Mouse (Mus musculus) mature B cell (primary cell): ENCODE data around the gene Rftn1.

Experiments
- in situ Hi-C: fragments of 300-500 bp; cut with MboI; formaldehyde crosslinking; loops from 2 replicates; pipeline ENCODE4 v1.14.3; 2019

The Rftn1 gene

DNA sequence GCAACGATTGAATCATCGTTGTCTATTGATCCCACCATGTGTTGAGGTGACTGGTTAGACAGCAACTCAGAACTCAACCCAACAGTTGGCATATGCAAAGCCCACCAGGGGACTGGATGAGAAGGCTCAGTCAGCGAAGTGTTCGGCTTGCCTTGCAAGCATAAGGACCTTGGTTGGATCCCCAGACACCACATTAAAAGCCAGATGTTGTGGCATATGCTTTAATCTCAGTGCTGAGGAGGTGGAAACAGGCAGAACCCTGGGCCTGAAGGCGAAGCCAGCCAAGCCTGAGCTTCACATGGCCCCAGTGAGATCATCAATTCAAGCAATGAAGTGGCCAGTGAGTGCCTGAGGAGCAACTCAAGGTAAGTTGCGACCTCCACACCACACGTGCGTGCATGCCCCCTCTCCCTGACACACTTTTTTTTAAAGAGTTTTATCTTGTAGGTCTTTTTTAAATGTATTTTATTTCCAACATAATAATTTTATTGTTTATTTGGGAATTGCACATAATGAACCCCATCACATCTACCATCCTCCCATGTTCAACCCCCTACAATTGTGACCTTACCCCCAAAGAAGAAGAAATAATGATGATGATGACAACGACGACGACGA, 11.5 kb upstream of the Rftn1 start:
- in situ Hi-C loops: no loop called here

DNA sequence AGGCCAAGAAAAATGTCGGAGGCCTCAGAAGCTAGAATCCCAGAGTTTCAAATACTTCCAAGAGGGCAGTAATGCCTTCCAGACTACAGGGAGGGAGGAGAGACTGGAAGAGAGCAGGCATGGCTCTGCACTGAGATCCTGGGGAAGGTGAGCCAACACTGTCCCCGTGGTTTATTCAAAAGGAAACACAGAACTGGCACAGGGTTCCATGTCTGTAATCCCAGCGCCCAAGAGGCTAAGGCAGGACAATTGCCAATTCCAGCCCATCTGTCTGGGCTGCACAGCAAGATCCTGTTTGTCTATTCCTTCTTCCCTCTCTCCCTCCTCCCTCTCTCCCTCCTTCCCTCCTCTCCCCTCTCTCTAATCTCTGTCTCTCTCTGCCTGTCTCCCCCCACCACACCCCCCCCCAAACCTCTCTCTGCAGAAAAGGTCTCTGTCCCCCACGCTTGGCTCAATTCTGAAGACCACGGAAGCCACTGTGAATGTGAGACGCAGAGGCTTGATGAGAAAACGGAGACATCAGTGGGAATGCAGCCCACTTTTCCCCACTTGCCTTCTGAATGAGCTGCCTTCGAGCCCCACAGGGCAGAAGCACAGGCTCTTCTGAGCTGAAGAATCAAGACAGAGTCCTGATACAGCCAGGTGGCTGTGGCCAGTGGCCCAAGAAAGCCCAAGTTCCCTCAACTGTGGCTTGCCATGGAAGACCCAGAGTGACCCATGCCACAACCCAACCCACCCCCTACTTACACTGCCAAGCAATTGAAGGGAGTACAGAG, 8.8 kb upstream of the Rftn1 start:
- in situ Hi-C loops: loop anchor here (10.0 kb wide), 1 partner anchor 104 kb away; no protein-coding TSS in a partner anchor

DNA sequence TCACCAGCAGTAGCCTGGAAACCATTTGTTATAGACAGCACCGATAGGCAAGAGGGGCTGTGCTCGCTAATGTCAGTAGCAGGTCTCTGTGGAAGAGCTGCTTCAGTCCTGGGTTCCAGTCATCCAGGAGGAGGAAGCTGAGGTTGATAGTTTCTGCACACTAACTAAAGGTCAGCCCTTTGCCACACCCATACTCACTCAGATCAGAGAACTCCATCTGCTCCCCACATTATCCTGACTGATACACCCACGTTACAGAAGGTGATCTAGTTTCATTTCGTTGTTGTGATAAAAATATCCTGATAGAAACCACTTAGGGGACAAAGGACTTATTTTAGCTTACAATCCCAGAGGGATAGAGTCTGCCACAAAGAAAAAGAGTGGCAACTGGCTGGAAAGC, 7.1 kb upstream of the Rftn1 start:
- in situ Hi-C loops: loop anchor here (10.0 kb wide), 1 partner anchor 103 kb away; no protein-coding TSS in a partner anchor

DNA sequence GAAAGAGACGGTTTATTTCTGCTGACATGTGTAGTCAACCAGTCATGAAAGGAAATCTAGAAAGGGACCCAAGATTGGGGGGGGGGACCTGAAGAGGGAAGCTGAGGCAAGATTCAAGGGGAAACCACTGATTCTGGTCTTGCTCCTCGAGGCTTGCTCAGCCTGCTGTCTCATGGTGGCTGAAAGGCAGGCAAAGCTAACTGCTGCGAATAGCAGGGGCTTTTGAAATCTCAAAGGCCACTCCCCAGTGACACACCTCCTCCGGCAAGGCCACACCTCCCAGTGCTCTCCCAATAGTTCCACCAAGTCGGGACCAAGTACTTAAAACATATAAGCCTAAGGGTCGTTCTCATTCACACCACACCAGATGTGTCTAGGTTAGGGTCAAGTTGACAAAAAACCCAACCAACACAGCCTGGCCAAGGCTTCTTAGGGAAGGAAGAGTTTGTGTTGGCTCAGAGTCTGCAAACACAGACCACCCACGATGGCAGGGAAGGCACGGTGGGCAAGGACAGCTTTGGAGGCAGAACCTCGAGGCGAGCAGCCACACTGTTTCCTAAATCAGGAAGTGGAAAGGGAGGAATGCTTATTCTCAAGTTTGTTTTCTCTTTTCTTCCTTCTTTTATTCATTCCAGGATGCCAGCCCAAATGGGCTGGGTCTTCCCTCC, 5.7 kb upstream of the Rftn1 start:
- in situ Hi-C loops: loop anchor here (10.0 kb wide), 1 partner anchor 101 kb away; no protein-coding TSS in a partner anchor

DNA sequence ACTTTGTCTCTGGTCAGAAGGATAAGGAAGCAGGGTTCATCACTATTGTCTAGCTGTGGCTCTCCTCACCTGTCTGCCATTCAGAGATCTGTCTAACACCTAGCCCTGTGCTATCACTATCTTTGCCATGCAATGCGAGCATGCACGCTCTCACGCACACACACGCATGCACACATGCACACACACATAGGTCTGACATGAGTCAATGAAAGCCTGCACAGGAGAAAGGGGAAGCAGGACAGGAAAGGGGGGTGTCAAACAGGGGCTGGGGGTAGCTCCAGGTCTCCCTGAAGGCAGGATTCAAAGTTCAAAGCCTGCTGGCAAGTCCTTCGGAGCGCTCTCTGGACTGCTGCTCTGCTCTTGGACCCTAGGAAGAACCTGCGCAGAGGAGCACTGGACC, 4.9 kb upstream of the Rftn1 start:
- in situ Hi-C loops: loop anchor here (10.0 kb wide), 1 partner anchor 101 kb away; no protein-coding TSS in a partner anchor

DNA sequence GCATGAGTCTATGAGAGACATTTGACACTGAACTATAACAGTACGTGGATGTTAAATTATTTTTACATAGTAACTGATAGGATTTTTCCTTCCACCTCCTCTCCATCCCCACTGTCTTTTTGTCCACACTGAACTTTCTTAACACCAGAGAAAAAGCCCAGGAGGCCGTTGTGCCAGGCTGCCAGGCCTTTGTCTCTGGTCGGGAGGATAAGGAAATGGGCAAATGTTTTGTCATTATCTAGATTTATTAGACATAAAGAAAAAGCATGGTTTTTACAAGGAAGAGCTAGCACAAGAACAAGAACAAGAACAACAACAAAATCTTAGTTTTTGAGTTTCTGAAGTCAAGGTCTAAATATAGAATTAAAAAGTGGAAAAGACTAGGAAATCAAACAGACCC, 4.1 kb upstream of the Rftn1 start:
- in situ Hi-C loops: loop anchor here (10.0 kb wide), 1 partner anchor 100 kb away; no protein-coding TSS in a partner anchor

DNA sequence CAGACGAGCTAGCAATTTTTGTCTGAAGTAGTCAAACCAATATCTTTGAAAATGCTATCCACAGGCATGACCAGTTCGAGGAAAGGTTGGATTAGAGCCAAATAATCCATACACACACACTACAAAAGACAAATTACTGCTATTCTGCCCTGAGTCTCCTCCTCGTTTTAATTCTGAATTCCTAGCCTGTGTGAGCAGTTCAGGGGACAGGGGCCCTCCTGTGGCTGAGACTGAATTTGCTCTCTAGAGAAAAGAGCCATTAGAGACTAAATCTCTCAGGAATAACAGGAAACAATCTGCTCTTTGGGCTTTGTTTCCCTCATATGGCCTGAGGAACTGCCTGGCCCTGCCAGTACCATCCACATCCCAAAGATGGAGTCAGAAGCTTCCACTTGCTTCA, 3.2 kb upstream of the Rftn1 start:
- in situ Hi-C loops: loop anchor here (10.0 kb wide), 1 partner anchor 99 kb away; no protein-coding TSS in a partner anchor

DNA sequence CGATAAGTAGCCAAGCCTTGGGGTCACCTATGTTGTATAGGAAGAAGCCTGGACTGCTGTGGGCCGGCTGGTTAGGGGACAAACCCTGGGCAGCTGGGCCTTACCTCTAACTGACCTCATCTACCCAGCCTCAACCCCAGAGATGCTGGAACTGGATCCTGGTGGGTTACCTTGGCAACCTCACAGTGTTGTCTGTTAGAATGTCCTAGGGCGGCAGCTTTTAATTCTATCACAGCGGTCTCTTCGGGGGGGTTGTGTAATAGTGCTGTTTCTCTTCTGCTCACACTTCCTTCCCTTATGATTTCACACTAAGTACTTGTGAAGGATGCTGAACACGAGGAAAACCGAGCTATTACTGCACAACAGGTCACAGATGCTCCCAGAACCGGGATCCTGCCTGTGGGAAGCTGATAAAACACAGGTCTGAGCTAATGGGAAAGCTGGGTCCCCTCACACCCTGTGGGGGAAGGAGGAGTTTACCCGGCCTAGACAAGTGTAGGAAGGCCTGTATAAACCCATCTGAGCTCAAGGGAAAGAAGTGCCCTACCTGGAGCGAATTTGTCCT, 2.0 kb upstream of the Rftn1 start:
- in situ Hi-C loops: loop anchor here (10.0 kb wide), 1 partner anchor 98 kb away; no protein-coding TSS in a partner anchor

DNA sequence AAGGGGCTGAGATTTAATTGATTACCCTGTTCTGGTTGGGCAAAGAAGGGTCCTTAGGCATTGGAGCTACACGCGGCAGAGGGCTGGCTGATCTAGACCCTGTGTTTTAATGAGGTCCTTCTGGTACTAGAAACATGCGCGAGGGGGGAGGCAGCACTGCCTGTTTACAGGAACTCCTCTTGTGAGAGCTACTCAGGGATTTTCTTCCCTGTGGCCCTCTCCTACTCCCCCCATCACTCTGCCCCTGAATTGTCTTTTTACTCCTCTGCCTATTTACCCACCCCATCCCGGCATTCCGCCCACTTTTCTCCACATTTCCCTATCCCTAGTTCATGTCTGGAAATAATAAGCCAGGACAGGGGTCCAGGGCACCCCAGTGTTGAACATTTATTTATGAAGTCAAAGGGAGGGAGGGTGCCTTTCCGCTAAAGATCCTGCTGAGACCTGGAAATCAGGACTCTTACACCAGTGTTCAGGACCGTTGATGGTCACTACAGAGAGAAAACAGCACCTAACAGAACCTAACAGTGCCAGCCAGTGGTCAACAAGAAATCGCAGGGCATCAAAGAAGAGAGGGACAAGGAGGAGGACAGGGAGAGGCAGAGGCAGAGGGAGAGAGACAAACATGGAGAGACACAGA, 964 bp upstream of the Rftn1 start:
- in situ Hi-C loops: loop anchor here (10.0 kb wide), 1 partner anchor 97 kb away; no protein-coding TSS in a partner anchor

DNA sequence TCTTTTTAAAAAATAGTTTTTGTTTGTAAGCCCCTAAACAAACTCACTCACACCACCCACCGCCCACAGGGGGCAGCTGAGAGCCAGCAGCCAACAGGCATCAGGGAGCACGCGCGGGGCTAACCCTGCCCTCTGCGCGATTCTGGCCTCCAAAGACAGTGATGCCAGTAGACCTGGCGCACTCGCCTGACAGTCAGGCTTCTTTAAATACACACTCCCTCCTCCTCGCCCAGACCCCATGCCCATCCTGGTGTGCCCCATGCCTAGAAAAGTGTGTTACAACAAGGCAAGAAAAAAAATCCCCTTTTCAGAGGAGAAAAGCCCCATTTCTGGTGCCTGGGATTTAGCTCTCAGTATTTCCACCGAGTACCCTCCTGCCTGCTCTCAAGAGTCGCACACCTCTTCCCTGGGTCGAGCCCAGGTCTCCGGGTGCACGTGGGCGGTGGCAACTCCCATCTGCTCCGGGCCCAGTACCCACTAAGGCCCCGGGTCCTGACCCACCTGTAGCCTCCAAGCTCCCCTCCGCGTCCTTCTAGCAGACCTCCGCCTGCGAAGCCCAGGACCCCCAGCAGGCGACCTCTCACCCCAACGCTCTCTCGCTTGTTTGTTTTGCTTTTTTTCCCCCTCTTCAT, 977 bp downstream of the Rftn1 start:
- in situ Hi-C loops: loop anchor here (10.0 kb wide), 1 partner anchor 95 kb away; no protein-coding TSS in a partner anchor

DNA sequence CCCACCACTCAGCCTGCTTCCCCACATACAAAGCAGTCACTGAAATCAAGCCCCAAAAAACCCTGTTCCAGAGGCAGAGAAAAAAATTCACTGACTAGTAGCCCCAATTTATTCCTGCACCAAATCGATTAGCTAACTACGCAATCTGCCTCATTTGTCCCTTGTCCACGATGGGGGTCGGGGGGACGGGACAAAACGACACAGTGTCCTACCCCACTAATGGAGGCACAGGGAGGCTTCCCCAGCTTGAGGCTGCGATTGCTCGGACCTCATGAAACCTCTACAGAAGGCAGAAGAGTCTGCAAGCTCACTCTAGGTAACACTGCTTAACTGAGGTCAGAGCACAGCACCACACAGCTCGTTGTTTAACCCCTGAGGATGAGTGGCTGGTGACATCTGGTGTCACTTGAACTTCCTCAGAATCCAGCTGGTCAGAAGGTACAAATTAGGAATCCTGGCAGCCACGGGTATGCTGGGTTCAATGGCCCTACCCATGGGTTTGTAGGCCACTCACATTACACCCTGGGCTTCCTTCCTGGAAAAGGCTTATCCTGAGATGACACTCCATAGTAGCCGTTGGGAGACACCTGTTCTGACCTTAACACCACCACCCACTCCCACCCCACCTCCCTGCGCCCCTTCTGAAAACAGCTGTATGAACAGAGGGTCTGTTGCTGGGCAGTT, 1.7 kb downstream of the Rftn1 start:
- in situ Hi-C loops: no loop called here

DNA sequence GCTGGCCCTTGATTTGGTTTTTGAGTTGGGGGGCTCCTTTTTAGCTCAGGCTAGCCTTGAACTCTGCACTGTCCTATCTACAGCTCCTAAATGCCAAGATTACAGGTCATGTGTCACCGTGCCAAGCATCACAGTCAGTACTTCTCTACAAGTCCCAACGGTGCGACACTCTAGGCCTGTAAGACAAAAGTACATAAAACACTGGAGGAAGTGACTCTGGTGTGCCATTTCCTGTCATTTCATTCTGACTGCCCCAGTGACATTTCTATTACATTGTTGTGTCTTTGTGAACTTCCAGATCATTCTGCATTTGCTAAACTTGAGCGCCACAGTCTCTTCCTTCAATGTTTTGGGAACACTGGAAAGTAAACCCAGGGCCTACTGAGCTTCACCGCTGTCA, 4.9 kb downstream of the Rftn1 start:
- in situ Hi-C loops: no loop called here

DNA sequence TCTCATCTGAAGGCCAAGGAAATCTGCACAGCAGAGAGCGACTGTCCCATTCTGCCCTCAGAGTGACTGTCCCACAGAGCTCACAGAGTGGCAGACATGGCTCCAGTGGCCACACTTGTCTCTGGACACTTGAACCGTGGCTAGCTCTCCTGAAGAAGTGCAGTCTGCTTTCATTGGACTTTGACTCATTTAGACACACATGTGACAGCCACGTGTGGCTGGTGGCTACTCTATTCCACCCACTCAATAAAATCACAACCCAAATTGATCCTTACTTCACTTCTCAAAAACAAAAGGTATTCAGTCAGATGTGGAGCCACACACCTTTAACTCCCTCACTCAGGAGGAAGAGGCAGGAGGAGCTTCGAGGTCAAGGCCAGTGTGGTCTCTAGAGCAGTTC, 5.4 kb downstream of the Rftn1 start:
- in situ Hi-C loops: no loop called here

DNA sequence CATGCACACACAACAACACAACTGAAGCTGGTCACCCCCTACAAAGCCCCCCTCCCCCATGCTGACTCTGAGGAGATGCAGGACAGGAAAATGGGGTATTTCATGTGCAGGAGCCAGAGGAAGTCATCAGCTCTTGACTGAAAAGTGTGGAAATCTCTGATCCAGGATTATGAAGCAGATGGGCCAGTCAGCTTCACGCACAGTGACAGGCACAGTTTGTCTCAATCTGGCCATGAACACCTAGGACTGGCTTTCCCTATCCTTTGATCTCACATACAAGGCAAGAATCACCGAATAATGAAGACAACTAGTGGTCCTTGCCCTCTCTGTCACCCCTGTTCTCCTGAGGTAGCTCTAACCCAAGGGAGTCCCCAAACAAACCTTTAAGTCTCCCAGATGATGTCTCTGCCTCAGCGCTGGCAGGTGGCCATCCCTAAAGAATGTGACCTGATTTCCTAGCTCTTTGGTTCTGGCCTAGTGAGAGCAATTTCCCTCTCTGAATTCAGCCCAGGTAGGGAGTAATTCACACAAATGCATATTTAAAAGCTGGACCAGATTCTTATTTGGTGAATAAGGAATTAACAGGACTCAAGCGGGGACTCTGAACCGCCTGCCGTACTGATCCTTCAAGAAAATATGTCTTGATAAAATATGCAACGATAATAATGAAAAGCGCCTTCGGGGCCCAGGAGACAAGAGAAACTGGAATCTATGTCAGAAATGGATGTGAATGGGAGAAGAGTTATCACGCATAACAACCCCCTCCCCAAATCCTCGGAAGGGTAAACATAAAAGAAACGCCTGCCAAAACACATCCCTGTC, 6.0 kb downstream of the Rftn1 start:
- in situ Hi-C loops: no loop called here

DNA sequence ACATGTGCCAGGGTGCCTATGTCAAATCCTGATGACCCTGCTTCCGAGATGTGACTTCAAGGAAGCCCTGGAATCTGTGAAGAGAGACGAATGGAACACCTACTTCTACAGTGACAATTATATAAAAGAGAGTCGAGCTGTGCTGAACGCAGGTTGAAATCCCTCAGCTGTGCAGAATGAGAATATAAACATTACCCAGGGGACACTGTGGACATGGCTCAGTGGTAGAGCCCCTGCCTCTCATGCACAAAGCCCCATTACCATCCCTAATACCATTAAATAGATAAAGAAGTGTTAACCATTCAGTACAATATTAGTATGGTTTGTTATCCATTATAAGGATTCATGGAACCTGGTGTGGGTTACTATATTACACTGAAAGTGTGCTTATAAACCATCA, 7.2 kb downstream of the Rftn1 start:
- in situ Hi-C loops: no loop called here

DNA sequence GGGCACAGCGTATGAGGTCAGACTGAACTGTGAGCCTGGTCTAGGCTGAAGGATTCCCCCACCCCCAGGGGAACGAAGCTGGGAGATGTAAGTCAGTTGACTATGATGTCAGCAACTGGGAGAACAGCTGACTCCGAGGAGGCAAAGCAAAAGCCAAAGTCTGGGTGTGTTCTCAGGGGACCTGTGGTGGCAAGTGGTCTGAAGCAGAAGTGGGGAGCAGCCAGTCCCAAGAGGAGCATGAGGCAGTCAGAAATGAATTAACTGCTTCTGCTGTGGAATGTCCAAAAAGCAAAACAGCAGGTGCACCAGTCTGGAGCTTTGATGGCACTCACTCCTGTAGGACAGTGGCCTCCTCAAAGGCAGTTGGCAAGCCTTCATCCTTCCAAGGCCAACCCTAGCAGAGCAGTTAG, 7.9 kb downstream of the Rftn1 start:
- in situ Hi-C loops: no loop called here

DNA sequence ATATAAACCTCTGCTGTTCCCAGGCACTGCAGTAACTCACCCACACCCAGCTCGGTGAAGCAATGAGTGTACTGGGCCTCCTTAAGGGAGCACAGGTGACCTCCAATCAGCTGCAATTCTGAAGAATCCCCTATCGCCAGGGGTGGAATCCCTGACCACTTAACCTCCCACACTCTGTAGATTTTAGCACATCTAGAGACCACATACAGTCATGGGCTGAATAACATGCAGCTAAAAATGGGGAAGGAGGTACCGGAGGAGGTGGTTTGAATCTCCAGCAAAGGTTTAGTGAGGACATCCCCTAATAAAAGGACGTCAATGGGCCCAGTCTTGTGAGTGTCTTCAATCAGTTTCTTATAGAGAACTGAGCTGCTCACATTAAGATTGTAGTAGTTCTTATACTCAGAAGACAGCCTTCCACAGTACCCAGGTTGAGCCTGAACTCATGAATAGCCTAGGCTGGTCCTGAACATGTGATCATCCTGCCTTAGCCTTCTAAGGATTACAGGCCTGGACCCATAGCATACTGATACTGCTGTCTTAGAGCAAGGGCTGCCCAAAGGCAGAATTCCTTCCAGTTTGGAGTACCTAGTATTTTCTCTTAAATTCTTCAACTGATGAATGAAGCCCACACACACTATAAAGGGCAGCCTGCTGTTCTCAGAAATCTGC, 9.4 kb downstream of the Rftn1 start:
- in situ Hi-C loops: no loop called here

DNA sequence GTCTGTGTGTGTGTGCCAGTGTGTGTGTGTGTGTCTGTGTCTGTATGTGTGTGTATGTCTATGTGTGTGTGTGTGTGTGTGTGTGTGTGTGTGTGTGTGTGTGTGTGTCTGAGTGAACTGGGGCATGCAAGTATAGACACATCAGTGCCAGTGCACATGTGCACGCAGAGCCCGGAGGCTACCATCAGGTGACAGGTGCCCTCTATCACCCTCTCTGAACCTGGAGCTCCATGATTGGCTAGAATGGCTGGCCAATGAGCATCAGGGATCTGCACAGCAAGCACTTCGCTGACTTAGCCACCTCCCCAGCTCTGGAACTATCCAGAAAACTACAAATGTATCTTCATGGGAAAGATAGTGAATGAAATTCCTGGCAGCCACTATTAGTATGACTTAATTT, 16.7 kb downstream of the Rftn1 start:
- in situ Hi-C loops: no loop called here

DNA sequence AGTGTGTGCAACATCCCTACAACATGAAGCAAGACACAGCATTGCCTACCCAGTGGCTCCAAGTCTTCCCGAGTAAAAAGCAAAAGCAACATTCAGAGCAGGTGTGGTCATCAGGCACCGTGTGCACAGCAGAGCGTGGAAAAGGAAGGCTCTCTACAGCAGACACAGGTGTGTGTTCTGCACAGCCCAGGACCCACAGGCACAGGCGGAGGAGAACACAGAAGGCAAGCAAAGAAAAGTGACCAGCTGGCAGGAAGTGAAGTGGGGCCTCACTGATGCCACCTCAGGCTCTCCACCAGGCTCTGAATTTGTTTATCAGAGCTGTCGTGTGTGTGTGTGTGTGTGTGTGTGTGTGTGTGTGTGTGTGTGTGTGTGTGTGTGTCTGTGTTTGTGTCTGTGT, 17.1 kb downstream of the Rftn1 start:
- in situ Hi-C loops: no loop called here
